Mouse (Mus musculus): ENCODE measurements around the gene Tesk1. TPM values are rescaled to one million over a fixed set of nuclear protein-coding genes. Genes with fewer than 3 reads are reported as not detected.
A peak's percentile ranks its signal among the peaks of the same experiment; 100 is the strongest.

Tesk1 gene
- polyA plus RNA-seq, 1 experiment: 40.4 TPM

DNA sequence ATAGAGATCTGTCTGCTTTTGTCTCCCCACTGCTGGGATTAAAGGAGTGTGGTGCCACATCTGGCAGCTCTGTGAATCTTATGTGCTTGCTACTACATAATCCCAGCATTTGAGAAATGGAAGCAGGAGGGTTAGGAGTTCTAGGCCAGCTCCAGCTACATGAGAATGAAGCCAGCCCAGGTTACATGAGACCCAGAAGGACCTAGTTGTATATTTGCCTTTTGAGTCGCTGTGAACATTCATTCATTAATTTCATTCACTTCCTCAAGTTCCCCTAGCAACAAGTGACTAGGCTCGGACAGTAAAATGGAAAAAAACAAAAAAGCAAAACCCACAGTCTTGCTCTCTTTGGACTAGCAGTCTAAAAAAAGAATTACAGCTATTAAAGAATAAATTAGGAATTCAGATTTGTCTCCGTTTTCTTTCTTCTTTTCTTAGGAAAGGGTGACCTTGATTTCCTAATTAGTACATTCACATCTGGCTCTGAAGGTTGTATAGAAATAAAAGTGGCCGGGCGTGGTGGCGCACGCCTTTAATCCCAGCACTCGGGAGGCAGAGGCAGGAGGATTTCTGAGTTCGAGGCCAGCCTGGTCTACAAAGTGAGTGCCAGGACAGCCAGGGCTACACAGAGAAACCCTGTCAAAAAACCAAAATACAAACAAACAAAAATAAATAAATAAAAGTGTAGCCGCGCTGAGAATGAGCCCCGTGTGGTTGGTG, 50.5 kb downstream of the Tesk1 start:
- Histone ChIP-seq H3K36me3 (ENCODE audit: control insufficient read depth, insufficient read depth) (peaks cover 4% of the 10 kb centered on the region), H3ac (ENCODE audit: control insufficient read depth, insufficient read length) (no peak overlapping the region), H3K4me2 (ENCODE audit: low read depth) (peak overlapping the region; percentile 37), H3K4me3 (no peak overlapping the region), H3K27me3 (ENCODE audit: control insufficient read depth, insufficient read depth, insufficient read length) (no peaks in the 10 kb centered on the region), H3K79me2 (ENCODE audit: control insufficient read depth, insufficient read depth) (no peaks in the 10 kb centered on the region)
- TF ChIP-seq TCF12 (IDR thresholded peaks at IDR 0.05; ENCODE audit: insufficient read depth, poor library complexity, severe bottlenecking): no peak
- no peak for TF ChIP-seq SRF (IDR thresholded peaks at IDR 0.05; ENCODE audit: control insufficient read depth, insufficient read length, low read depth)
- TF ChIP-seq MAX (IDR thresholded peaks at IDR 0.05; ENCODE audit: low read depth): no peak
- no peak for TF ChIP-seq USF1 (IDR thresholded peaks at IDR 0.05; ENCODE audit: low read depth)

DNA sequence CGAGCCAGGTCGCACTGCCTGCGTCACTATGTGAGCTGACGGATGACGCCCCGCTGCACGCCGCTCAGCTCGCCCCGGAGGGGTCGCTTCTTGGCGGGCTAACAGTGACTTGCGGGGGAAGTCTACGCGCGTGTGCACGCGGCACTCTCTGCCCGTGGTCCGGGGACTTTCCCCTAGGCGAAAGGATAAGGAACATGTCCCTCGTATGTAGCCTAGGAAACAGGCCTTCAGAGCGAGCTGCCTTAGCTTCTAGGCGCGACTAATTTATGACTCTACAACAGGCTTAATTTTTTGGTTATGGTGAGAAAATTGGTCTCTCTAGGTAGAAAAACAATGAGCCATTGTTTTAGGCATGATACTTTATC, 51.1 kb downstream of the Tesk1 start, which contains the start of gene Ccdc107:
Gene Ccdc107, plus strand, starts transcription at position 80 of the 365 bp plus-strand sequence.
- peak within 1 kb of the TSS; percentile 80 for H3K4me3 ChIP-seq
- TF ChIP-seq USF1 (IDR thresholded peaks at IDR 0.05; ENCODE audit: low read depth) (no peak), E2F4 (IDR thresholded peaks at IDR 0.05; ENCODE audit: insufficient read depth) (peak; percentile 54), MYOG (IDR thresholded peaks at IDR 0.05; ENCODE audit: control insufficient read depth in 1 of 3, insufficient read depth in 1 of 3, insufficient read length in 2 of 3, low read depth in 2 of 3) (peak in 1 of 3 experiments; percentile 50), MYOD1 (IDR thresholded peaks at IDR 0.05; ENCODE audit: control insufficient read depth in 1 of 3, insufficient read length in 2 of 3, low read depth in 2 of 3) (peak in 1 of 3 experiments; percentile 38), CEBPB (IDR thresholded peaks at IDR 0.05; ENCODE audit: insufficient read depth, poor library complexity, severe bottlenecking) (peak; percentile 52; the same call in 1 of the 2 replicates)
- no peaks in the 10 kb centered on the region for H3K27me3 ChIP-seq (ENCODE audit: control insufficient read depth, insufficient read depth, insufficient read length)
- H3ac ChIP-seq (ENCODE audit: control insufficient read depth, insufficient read length): peak within 1 kb of the TSS; percentile 82
- peak within 1 kb of the TSS; percentile 90 for H3K4me2 ChIP-seq (ENCODE audit: low read depth)
- no peaks in the 10 kb centered on the region for H3K79me2 ChIP-seq (ENCODE audit: control insufficient read depth, insufficient read depth)
- peaks cover 4% of the 10 kb centered on the region for H3K36me3 ChIP-seq (ENCODE audit: control insufficient read depth, insufficient read depth)

DNA sequence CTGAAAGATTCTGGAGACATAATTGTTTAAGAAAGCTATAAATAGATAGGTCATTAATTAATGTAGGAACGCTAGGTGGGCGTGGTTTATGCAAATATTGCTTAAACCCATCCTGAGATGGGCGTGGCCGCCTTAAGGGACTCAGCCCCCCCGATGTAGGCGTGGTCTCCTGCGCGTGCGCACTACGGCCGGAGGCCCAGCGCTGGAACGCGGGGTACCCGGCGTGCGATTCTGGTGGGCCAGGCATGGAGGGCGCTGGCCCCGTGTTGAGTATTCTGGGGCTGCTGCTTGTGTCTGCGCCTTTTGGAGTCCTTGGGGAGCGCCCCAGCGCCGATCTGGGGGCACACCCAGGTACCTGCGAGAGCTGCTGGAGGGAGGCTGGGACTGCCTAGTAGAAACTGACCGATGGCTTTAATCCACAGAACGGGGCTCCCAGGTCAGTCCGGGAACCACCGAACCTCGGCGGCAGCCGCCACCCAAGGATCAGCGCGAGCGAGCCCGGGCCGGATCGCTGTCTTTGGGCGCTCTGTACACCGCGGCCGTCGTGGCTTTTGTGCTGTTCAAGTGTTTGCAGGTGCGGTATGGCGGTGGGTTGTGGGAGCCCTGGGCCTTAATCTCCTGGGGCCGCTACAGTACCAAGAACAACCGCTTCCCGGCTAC, 51.6 kb downstream of the Tesk1 start:
- TF ChIP-seq MYOG (IDR thresholded peaks at IDR 0.05; ENCODE audit: control insufficient read depth in 1 of 3, insufficient read depth in 1 of 3, insufficient read length in 2 of 3, low read depth in 2 of 3) (no peak), MYOD1 (IDR thresholded peaks at IDR 0.05; ENCODE audit: control insufficient read depth in 1 of 3, insufficient read length in 2 of 3, low read depth in 2 of 3) (peak in 1 of 3 experiments; percentile 1), USF1 (IDR thresholded peaks at IDR 0.05; ENCODE audit: low read depth) (no peak), POLR2AphosphoS2 (IDR thresholded peaks at IDR 0.05; ENCODE audit: insufficient read length, low read depth) (peak; percentile 94), CEBPB (IDR thresholded peaks at IDR 0.05; ENCODE audit: insufficient read depth, poor library complexity, severe bottlenecking) (no peak), TCF3 (IDR thresholded peaks at IDR 0.05; ENCODE audit: insufficient read length, low read depth) (no peak), TCF12 (IDR thresholded peaks at IDR 0.05; ENCODE audit: insufficient read depth, poor library complexity, severe bottlenecking) (no peak), REST (IDR thresholded peaks at IDR 0.05; ENCODE audit: insufficient read depth, insufficient read length) (no peak), E2F4 (IDR thresholded peaks at IDR 0.05; ENCODE audit: insufficient read depth) (no peak), MAX (IDR thresholded peaks at IDR 0.05; ENCODE audit: low read depth) (no peak), POLR2A (IDR thresholded peaks at IDR 0.05; ENCODE audit: insufficient read length, low read depth) (peak; percentile 91), SRF (IDR thresholded peaks at IDR 0.05; ENCODE audit: control insufficient read depth, insufficient read length, low read depth) (no peak)
- H3K36me3 ChIP-seq (ENCODE audit: control insufficient read depth, insufficient read depth): peaks cover 4% of the 10 kb centered on the region

DNA sequence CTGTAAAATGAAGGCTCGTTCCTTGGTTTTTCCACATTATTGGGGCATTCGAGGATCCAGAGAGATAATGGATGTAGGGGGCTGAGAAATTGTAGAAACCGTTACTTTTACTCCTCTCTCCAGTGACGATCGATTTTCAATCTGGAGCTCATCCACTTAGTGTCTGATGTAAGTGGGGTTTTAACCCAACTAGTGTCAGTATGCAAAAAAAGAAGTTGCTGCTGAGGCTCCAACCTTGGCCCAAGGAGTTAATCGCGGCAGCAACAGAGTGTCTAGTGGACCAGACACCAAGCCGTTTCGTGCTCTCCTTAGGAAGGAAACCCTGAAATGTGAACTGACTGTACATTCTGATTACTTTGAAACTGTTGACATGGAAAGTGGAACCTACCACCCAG, 52.1 kb downstream of the Tesk1 start:
- Histone ChIP-seq H3K27me3 (ENCODE audit: control insufficient read depth, insufficient read depth, insufficient read length) (no peaks in the 10 kb centered on the region), H3K36me3 (ENCODE audit: control insufficient read depth, insufficient read depth) (peaks cover 4% of the 10 kb centered on the region), H3ac (ENCODE audit: control insufficient read depth, insufficient read length) (peak overlapping the region; percentile 82), H3K79me2 (ENCODE audit: control insufficient read depth, insufficient read depth) (no peaks in the 10 kb centered on the region), H3K4me2 (ENCODE audit: low read depth) (peak overlapping the region; percentile 90), H3K4me3 (peak overlapping the region; percentile 80)
- TF ChIP-seq POLR2AphosphoS2 (IDR thresholded peaks at IDR 0.05; ENCODE audit: insufficient read length, low read depth) (no peak), TCF3 (IDR thresholded peaks at IDR 0.05; ENCODE audit: insufficient read length, low read depth) (no peak)

More for the DNA sequence above, 51.6 kb downstream of the Tesk1 start:
- Histone ChIP-seq H3K4me2 (ENCODE audit: low read depth) (peak overlapping the region; percentile 90), H3K4me3 (peak overlapping the region; percentile 80), H3ac (ENCODE audit: control insufficient read depth, insufficient read length) (peak overlapping the region; percentile 82), H3K27me3 (ENCODE audit: control insufficient read depth, insufficient read depth, insufficient read length) (no peaks in the 10 kb centered on the region), H3K79me2 (ENCODE audit: control insufficient read depth, insufficient read depth) (no peaks in the 10 kb centered on the region)

DNA sequence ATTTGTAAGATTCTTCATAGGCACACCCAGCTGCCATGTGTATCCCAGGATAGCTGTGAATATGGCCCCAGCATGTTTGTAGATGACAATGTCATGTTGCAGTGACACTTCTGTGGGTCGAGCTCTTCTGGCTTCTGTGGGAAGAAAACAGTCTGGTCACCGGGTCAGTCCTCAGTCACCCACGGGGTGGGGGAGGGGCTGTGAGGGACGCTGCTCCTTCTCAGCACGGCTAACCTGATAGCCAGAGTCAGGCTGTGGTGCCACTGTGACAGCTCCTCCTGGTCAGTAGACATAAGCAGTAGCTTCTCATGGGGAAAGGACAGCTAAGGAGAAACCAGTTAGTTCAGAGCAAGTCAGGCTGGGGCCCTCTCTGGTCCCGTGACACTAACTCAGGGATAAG, 54.8 kb downstream of the Tesk1 start:
- no peak for TF ChIP-seq MYOD1 (IDR thresholded peaks at IDR 0.05; ENCODE audit: control insufficient read depth in 1 of 3, insufficient read length in 2 of 3, low read depth in 2 of 3)
- TF ChIP-seq SRF (IDR thresholded peaks at IDR 0.05; ENCODE audit: control insufficient read depth, insufficient read length, low read depth): no peak
- TF ChIP-seq POLR2AphosphoS2 (IDR thresholded peaks at IDR 0.05; ENCODE audit: insufficient read length, low read depth): no peak
- TF ChIP-seq MAX (IDR thresholded peaks at IDR 0.05; ENCODE audit: low read depth): no peak
- no peak for TF ChIP-seq CEBPB (IDR thresholded peaks at IDR 0.05; ENCODE audit: insufficient read depth, poor library complexity, severe bottlenecking)
- no peak for TF ChIP-seq MYOG (IDR thresholded peaks at IDR 0.05; ENCODE audit: control insufficient read depth in 1 of 3, insufficient read depth in 1 of 3, insufficient read length in 2 of 3, low read depth in 2 of 3)
- TF ChIP-seq POLR2A (IDR thresholded peaks at IDR 0.05; ENCODE audit: insufficient read length, low read depth): no peak
- no peak for TF ChIP-seq REST (IDR thresholded peaks at IDR 0.05; ENCODE audit: insufficient read depth, insufficient read length)
- no peak overlapping the region for H3K4me2 ChIP-seq (ENCODE audit: low read depth)
- no peak overlapping the region for H3K4me3 ChIP-seq

More for the DNA sequence above, 54.8 kb downstream of the Tesk1 start:
- peaks cover 4% of the 10 kb centered on the region for H3K36me3 ChIP-seq (ENCODE audit: control insufficient read depth, insufficient read depth)
- no peak overlapping the region for H3ac ChIP-seq (ENCODE audit: control insufficient read depth, insufficient read length)
- H3K27me3 ChIP-seq (ENCODE audit: control insufficient read depth, insufficient read depth, insufficient read length): no peaks in the 10 kb centered on the region
- H3K79me2 ChIP-seq (ENCODE audit: control insufficient read depth, insufficient read depth): no peaks in the 10 kb centered on the region

All from myocyte (in vitro differentiated cells).